Comparison of ENCODE assay signal across 11 mouse cellular contexts in genomic region chr7:109238724-109239123, GRCm38 (mm10).
"Had no signal": no experiment of that assay in that cellular context is flagged by ENCODE, and none has a peak within 500 bp of the region (broad histone marks: within the 10 kb centered on the region; RNA-seq: fewer than 3 reads in every experiment).

No protein-coding gene starts in this region.

- H3K4me3 ChIP-seq: left cerebral cortex, adult 2 months; limb, embryonic 10.5 days; liver, embryonic 15.5 days had no signal

- H3K9ac ChIP-seq: liver, embryonic 15.5 days had no signal

- ATAC-seq: lung, postnatal 0 days had no signal

- H3K4me2 ChIP-seq: liver, embryonic 11.5 days; liver, embryonic 15.5 days had no signal

- DNase-seq: kidney, adult 2 months; kidney, postnatal 25 days; lung, adult 2 months; lung, postnatal 36 days; thymus, postnatal 4 days had no signal

- H3K4me1 ChIP-seq: liver, embryonic 15.5 days had no signal

- H3K9me3 ChIP-seq: limb, embryonic 10.5 days; liver, embryonic 15.5 days had no signal

- H3K36me3 ChIP-seq: limb, embryonic 10.5 days; liver, embryonic 15.5 days had no signal

- H3K27me3 ChIP-seq: liver, embryonic 15.5 days had no signal

- H3K27ac ChIP-seq: left cerebral cortex, adult 2 months; limb, embryonic 10.5 days; liver, embryonic 15.5 days; stomach, postnatal 0 days had no signal
